Mouse (Mus musculus) heart, postnatal 0 days (tissue): Measurements from ENCODE around the gene Gm28308. TPM values are rescaled to one million over a fixed set of nuclear protein-coding genes. Genes with fewer than 3 reads are reported as not detected.

ENCODE experiments used
- ATAC-seq: fragments of 200-750 bp; cut with Nextera tagmentation; 2 replicates; pipeline ENCODE4 v1.8.0; 2017; ENCODE audit warnings: low read depth, moderate number of reproducible peaks, moderate library complexity; ENCODE audit not compliant: insufficient read depth
- DNase-seq: peaks from one replicate; pipeline ENCODE4 v3.0.0-alpha.2; 2016; ENCODE audit warnings: low spot score
- H3K27ac ChIP-seq: fragments of 300-500 bp; sonication (generic); 2 replicates; pipeline ENCODE4 v1.5.1; 2014; ENCODE audit warnings: low read depth, mild to moderate bottlenecking
- H3K27me3 ChIP-seq: fragments of 300-500 bp; sonication (generic); 2 replicates; pipeline ENCODE4 v1.6.1; 2014; ENCODE audit warnings: low read length, mixed read lengths; ENCODE audit not compliant: control insufficient read depth, insufficient read depth
- H3K36me3 ChIP-seq: fragments of 300-500 bp; sonication (generic); replicated peaks from 2 replicates; pipeline ENCODE4 v1.6.1; 2014; ENCODE audit warnings: low read length, mixed read lengths; ENCODE audit not compliant: control insufficient read depth, insufficient read depth
- H3K4me1 ChIP-seq: fragments of 300-500 bp; sonication (generic); 2 replicates; pipeline ENCODE4 v1.6.1; 2014; ENCODE audit warnings: antibody characterized with exemption; ENCODE audit not compliant: control insufficient read depth, insufficient read depth
- H3K4me2 ChIP-seq: fragments of 300-500 bp; sonication (generic); 2 replicates; pipeline ENCODE4 v1.6.1; 2014; ENCODE audit warnings: low read depth, mild to moderate bottlenecking, low read length, moderate library complexity
- H3K4me3 ChIP-seq: fragments of 300-500 bp; sonication (generic); 2 replicates; pipeline ENCODE4 v1.5.1; 2014; ENCODE audit warnings: low read depth, low read length
- H3K9ac ChIP-seq: fragments of 300-500 bp; sonication (generic); replicated peaks from 2 replicates; pipeline ENCODE4 v1.6.1; 2014; ENCODE audit warnings: low read depth, low read length, mixed read lengths
- H3K9me3 ChIP-seq: fragments of 300-500 bp; sonication (generic); replicated peaks from 2 replicates; pipeline ENCODE4 v1.6.1; 2016; ENCODE audit warnings: low read length; ENCODE audit not compliant: control insufficient read depth
- CTCF ChIP-seq: IDR thresholded peaks from 2 replicates; pipeline ENCODE4 v1.5.1; 2016; ENCODE audit warnings: antibody characterized with exemption, control low read depth, low read depth
- EP300 ChIP-seq: IDR thresholded peaks from 2 replicates; pipeline ENCODE4 v1.6.1; 2016; ENCODE audit warnings: antibody characterized with exemption, low read depth
- WGBS: fragments of 180-500 bp; shearing (Covaris S2); extraction: QIAGEN DNeasy Blood & Tissue Kit; methylation state at CpG from one replicate; pipeline ENCODE4 v1.1.7; 2014; 5-methylcytosine and 5-hydroxymethylcytosine counted together
- polyA plus RNA-seq: library from polyadenylated mRNA; unstranded; fragments of >200 nt; fragmentation: Nextera tagmentation; extraction: Ambion mirVana; gene quantifications from 2 replicates; pipeline ENCODE4 v1.2.1, GENCODE M21; 2015
- total RNA-seq: library from RNA; depleted of rRNA; stranded (reverse); fragments of >200 nt; gene quantifications from 2 replicates; pipeline ENCODE4 v1.2.3, GENCODE M21; 2014; ENCODE audit warnings: low replicate concordance

The Gm28308 gene
- total and polyA plus RNA-seq, 2 experiments from 2014 or later = not detected

- Histone ChIP-seq H3K4me1 (0 out of 2 replicates have a peak, but pooled peaks cover 3% of the 10 kb centered on the region), H3K4me3 (peak overlapping the region; percentile 19), H3K9ac (no peak overlapping the region), H3K36me3 (no peaks in the 10 kb centered on the region), H3K27ac (no peak overlapping the region; the same call in 1 of the 2 replicates), H3K9me3 (no peaks in the 10 kb centered on the region), H3K27me3 (peaks cover 99% of the 10 kb centered on the region), H3K4me2 (peak overlapping the region; percentile 32)
- ATAC-seq = peak; percentile 52; the same call in 1 of the 2 replicates
- no peak for TF ChIP-seq EP300
- no peak for TF ChIP-seq CTCF
- DNase-seq = no peak
- WGBS = 2% methylated on average over 35 of the region's 35 CpGs
These were observed 40.6 kb downstream of the Gm28308 start for GRCm38 (mm10) chr6:52172501-52172900.

GRCm38 (mm10) chr6:52171938-52172337 lies 41.2 kb downstream of the Gm28308 start:
- Histone ChIP-seq H3K9me3 (no peaks in the 10 kb centered on the region), H3K4me2 (peak overlapping the region; percentile 32), H3K9ac (no peak overlapping the region), H3K36me3 (no peaks in the 10 kb centered on the region), H3K27me3 (peaks cover 99% of the 10 kb centered on the region), H3K4me3 (peak overlapping the region; percentile 19), H3K27ac (no peak overlapping the region; the same call in 1 of the 2 replicates), H3K4me1 (0 out of 2 replicates have a peak, but pooled peaks cover 3% of the 10 kb centered on the region)
- ATAC-seq (no peak), DNase-seq (no peak)
- no peak for TF ChIP-seq CTCF
- no peak for TF ChIP-seq EP300
- WGBS = 17% methylated on average over 7 of the region's 7 CpGs

- Histone ChIP-seq H3K27ac (no peak overlapping the region), H3K36me3 (no peaks in the 10 kb centered on the region), H3K9ac (no peak overlapping the region), H3K4me3 (no peak overlapping the region), H3K27me3 (peaks cover 99% of the 10 kb centered on the region), H3K9me3 (no peaks in the 10 kb centered on the region), H3K4me2 (no peak overlapping the region), H3K4me1 (0 out of 2 replicates have a peak, but pooled peaks cover 3% of the 10 kb centered on the region)
- no peak for DNase-seq
- ATAC-seq = no peak
- no peak for TF ChIP-seq EP300
- no peak for TF ChIP-seq CTCF
- WGBS = 13% methylated on average over 4 of the region's 4 CpGs
These were observed 41.8 kb downstream of the Gm28308 start for GRCm38 (mm10) chr6:52171331-52171730.

- Histone ChIP-seq H3K4me3 (no peak overlapping the region), H3K4me2 (0 out of 2 replicates have a peak overlapping the region, but pooled peaks have one; percentile 17), H3K27me3 (peaks cover 99% of the 10 kb centered on the region), H3K9me3 (no peaks in the 10 kb centered on the region), H3K27ac (peak overlapping the region; percentile 46), H3K9ac (no peak overlapping the region), H3K36me3 (no peaks in the 10 kb centered on the region), H3K4me1 (0 out of 2 replicates have a peak, but pooled peaks cover 3% of the 10 kb centered on the region)
- DNase-seq (no peak), ATAC-seq (0 out of 2 replicates have a peak, but pooled peaks have one; percentile 8)
- TF ChIP-seq CTCF (no peak), EP300 (no peak)
- WGBS = 8% methylated on average over 5 of the region's 5 CpGs
These were observed 42.3 kb downstream of the Gm28308 start for GRCm38 (mm10) chr6:52170898-52171223.

GRCm38 (mm10) chr6:52170166-52170897 lies 42.8 kb downstream of the Gm28308 start:
- H3K27ac ChIP-seq = peak overlapping the region; percentile 46
- ATAC-seq = peak; percentile 33; the same call in 1 of the 2 replicates

More at GRCm38 (mm10) chr6:52170166-52170897, 42.8 kb downstream of the Gm28308 start:
- 5% methylated on average over 39 of the region's 40 CpGs for WGBS
- H3K4me3 ChIP-seq = no peak overlapping the region
- no peak for TF ChIP-seq CTCF
- no peaks in the 10 kb centered on the region for H3K9me3 ChIP-seq
- DNase-seq = no peak
- H3K9ac ChIP-seq = no peak overlapping the region
- H3K36me3 ChIP-seq = no peaks in the 10 kb centered on the region
- 0 out of 2 replicates have a peak, but pooled peaks cover 3% of the 10 kb centered on the region for H3K4me1 ChIP-seq
- H3K27me3 ChIP-seq = peaks cover 99% of the 10 kb centered on the region
- H3K4me2 ChIP-seq = peak overlapping the region; percentile 17; the same call in 1 of the 2 replicates
